Mouse (Mus musculus): ENCODE measurements around the gene Rwdd2b. TPM values are rescaled to one million over a fixed set of nuclear protein-coding genes. Genes with fewer than 3 reads are reported as not detected.

Gene Rwdd2b
- polyA plus RNA-seq, 1 experiment from 2014 or later: 12.2 TPM

DNA sequence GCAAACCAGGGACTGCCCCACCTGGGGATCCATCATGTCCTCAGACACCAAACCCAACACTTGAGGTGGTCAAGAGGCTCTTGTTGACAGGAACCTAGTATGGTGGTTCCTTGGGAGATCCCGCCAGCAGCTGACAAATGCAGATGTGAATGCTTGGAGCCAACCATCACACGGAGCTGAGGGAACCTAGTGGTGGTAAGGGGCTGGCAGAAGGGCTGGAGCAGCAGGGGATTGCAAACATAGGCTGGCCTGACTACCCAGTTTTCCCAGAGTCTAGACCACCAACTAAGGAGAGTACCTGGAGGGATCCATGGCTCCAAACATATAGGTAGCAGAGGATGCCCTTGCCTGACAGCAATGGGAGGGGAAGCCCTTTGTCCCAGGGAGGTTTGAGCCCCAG, 12.9 kb upstream of the Rwdd2b start:
- H3K27me3 ChIP-seq (replicated peaks; ENCODE audit: control insufficient read depth, insufficient read depth, low read length): no peaks in the 10 kb centered on the region
- H3K9me3 ChIP-seq (ENCODE audit: control insufficient read depth, low read length): no peaks in the 10 kb centered on the region
- DNase-seq (ENCODE audit: low spot score): no peak
- no peaks in the 10 kb centered on the region for H3K36me3 ChIP-seq (ENCODE audit: control insufficient read depth, insufficient read depth, low read length)
- WGBS: 88% methylated on average over 2 of the region's 2 CpGs
- H3K9ac ChIP-seq (ENCODE audit: low read depth, low read length): no peak overlapping the region
- no peak for ATAC-seq (replicated peaks; ENCODE audit: low FRiP score)
- H3K4me1 ChIP-seq (replicated peaks; ENCODE audit: control insufficient read depth, insufficient read depth, low read length): peaks cover 9% of the 10 kb centered on the region; the same call in 1 of the 2 replicates
- H3K27ac ChIP-seq (ENCODE audit: low read depth, low read length): no peak overlapping the region
- H3K4me3 ChIP-seq (ENCODE audit: low read depth, low read length): no peak overlapping the region
- H3K4me2 ChIP-seq: no peak overlapping the region

DNA sequence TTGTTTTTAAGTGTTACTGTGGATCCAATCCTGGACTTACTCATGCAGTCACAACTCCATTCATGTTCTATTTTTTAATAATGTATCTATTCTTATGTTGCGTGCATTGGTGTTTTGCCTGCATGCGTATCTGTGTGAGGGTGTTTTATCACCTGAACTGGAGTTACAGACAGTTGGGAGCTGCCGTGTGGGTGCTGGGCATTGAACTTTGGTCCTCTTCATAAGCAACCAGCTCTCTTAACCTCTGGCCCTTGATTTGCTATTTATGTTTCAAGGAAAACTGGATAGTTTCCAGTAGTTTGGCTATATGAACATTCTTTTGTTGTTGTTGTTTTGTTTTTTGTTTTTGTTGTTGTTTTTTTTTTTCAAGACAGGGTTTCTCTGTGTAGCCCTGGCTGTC, 5.2 kb upstream of the Rwdd2b start:
- Histone ChIP-seq H3K36me3 (ENCODE audit: control insufficient read depth, insufficient read depth, low read length) (no peaks in the 10 kb centered on the region), H3K4me3 (ENCODE audit: low read depth, low read length) (no peak overlapping the region), H3K4me2 (no peak overlapping the region), H3K27me3 (replicated peaks; ENCODE audit: control insufficient read depth, insufficient read depth, low read length) (no peaks in the 10 kb centered on the region), H3K9me3 (ENCODE audit: control insufficient read depth, low read length) (no peaks in the 10 kb centered on the region), H3K9ac (ENCODE audit: low read depth, low read length) (no peak overlapping the region), H3K27ac (ENCODE audit: low read depth, low read length) (no peak overlapping the region), H3K4me1 (replicated peaks; ENCODE audit: control insufficient read depth, insufficient read depth, low read length) (0 out of 2 replicates have a peak, but pooled peaks cover 6% of the 10 kb centered on the region)
- DNase-seq (ENCODE audit: low spot score) (no peak), ATAC-seq (replicated peaks; ENCODE audit: low FRiP score) (no peak)
- WGBS: 85% methylated on average over 3 of the region's 3 CpGs

DNA sequence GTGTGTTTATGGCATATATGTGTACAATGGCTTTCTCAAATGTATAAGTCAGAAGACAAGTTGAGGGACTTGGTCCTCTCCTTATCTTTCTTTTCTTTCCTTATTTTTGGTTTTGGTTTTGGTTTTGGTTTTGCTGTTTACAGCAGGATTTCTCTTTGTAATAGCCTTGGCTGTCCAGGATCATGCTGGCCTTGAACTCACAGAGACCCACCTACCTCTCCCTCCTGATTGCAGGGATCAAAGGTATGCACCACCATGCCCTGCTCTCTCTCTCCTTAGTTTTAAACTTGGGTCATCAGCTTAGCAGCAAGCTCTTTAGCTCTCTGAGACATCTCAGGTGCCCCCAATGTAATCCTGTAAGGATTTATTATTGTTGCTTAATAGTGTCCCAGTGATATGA, 4.7 kb upstream of the Rwdd2b start:
- H3K36me3 ChIP-seq (ENCODE audit: control insufficient read depth, insufficient read depth, low read length): no peaks in the 10 kb centered on the region
- ATAC-seq (replicated peaks; ENCODE audit: low FRiP score): no peak
- no peak for DNase-seq (ENCODE audit: low spot score)

DNA sequence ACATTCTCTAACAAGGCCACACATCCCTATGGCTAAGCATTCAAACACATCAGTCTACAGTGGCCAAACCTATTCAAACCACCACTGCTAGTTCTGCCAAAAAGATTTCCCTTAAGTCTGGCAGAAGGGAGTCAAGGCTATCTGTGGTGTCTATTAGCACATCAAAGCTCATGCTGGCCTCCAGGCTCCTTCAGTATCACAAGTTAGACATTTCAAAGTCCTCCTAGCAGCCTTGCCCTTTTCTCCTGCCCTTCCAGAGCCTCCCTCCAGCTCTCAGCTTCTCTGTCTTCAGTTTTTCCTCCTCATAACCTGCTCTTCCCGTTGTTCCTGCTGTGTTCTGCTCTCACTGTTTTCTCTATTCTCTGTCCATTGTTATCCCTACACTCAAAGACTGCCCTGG, 3.7 kb upstream of the Rwdd2b start:
- no peak overlapping the region for H3K27ac ChIP-seq (ENCODE audit: low read depth, low read length)
- H3K36me3 ChIP-seq (ENCODE audit: control insufficient read depth, insufficient read depth, low read length): no peaks in the 10 kb centered on the region
- H3K4me2 ChIP-seq: no peak overlapping the region
- no peak for DNase-seq (ENCODE audit: low spot score)
- no peaks in the 10 kb centered on the region for H3K27me3 ChIP-seq (replicated peaks; ENCODE audit: control insufficient read depth, insufficient read depth, low read length)
- no peaks in the 10 kb centered on the region for H3K9me3 ChIP-seq (ENCODE audit: control insufficient read depth, low read length)
- 45% methylated on average over 1 of the region's 1 CpGs for WGBS
- no peak for ATAC-seq (replicated peaks; ENCODE audit: low FRiP score)
- H3K9ac ChIP-seq (ENCODE audit: low read depth, low read length): no peak overlapping the region
- 0 out of 2 replicates have a peak, but pooled peaks cover 6% of the 10 kb centered on the region for H3K4me1 ChIP-seq (replicated peaks; ENCODE audit: control insufficient read depth, insufficient read depth, low read length)
- H3K4me3 ChIP-seq (ENCODE audit: low read depth, low read length): no peak overlapping the region

More for the DNA sequence above, 4.7 kb upstream of the Rwdd2b start:
- no peak overlapping the region for H3K9ac ChIP-seq (ENCODE audit: low read depth, low read length)
- no peaks in the 10 kb centered on the region for H3K27me3 ChIP-seq (replicated peaks; ENCODE audit: control insufficient read depth, insufficient read depth, low read length)
- 0 out of 2 replicates have a peak, but pooled peaks cover 6% of the 10 kb centered on the region for H3K4me1 ChIP-seq (replicated peaks; ENCODE audit: control insufficient read depth, insufficient read depth, low read length)
- H3K4me2 ChIP-seq: no peak overlapping the region
- H3K9me3 ChIP-seq (ENCODE audit: control insufficient read depth, low read length): no peaks in the 10 kb centered on the region
- H3K27ac ChIP-seq (ENCODE audit: low read depth, low read length): no peak overlapping the region
- H3K4me3 ChIP-seq (ENCODE audit: low read depth, low read length): no peak overlapping the region

DNA sequence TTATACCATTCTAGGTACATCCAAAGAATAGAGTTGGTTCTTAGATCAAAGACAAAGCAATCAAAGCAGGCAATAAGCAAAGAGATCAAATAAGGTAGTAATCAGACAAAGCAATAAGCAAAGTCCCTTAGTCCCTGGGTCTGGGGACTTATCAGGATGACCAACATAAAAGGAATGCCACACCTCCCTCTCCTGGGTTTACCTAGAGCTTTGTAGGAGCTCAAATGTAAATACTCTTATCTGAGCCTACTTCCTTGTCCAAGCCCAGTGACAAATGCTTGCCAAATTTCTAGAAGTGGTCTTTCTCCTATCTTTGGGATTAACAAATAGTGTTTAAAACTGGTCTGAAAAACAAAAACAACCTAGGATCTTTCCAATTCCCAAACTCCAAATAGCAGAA, 2.9 kb upstream of the Rwdd2b start:
- no peak overlapping the region for H3K4me2 ChIP-seq
- no peak for ATAC-seq (replicated peaks; ENCODE audit: low FRiP score)

DNA sequence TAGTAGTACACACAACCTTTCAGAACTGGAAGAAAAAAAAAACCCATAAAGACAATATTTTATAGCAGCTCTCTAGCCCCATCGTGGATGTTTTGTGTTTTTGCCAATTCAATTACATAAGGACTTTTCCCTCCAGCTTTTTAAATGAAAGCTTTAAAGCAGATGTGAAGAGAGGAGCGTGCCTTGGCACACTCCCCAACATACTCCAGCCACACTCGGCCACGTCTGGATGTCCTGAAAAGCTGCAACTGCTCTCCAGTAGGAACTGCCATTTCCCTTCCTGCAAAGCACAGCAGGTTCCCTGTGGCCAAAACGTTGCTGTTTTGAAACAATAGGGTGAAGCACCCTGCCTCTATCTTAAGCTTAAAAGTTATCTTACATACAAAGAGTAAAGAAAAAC, 1.9 kb upstream of the Rwdd2b start:
- no peaks in the 10 kb centered on the region for H3K36me3 ChIP-seq (ENCODE audit: control insufficient read depth, insufficient read depth, low read length)
- H3K27me3 ChIP-seq (replicated peaks; ENCODE audit: control insufficient read depth, insufficient read depth, low read length): no peaks in the 10 kb centered on the region
- H3K4me3 ChIP-seq (ENCODE audit: low read depth, low read length): no peak overlapping the region
- H3K9ac ChIP-seq (ENCODE audit: low read depth, low read length): no peak overlapping the region
- no peaks in the 10 kb centered on the region for H3K9me3 ChIP-seq (ENCODE audit: control insufficient read depth, low read length)
- WGBS: 60% methylated on average over 5 of the region's 5 CpGs
- 0 out of 2 replicates have a peak, but pooled peaks cover 6% of the 10 kb centered on the region for H3K4me1 ChIP-seq (replicated peaks; ENCODE audit: control insufficient read depth, insufficient read depth, low read length)
- no peak overlapping the region for H3K4me2 ChIP-seq
- no peak for DNase-seq (ENCODE audit: low spot score)
- H3K27ac ChIP-seq (ENCODE audit: low read depth, low read length): no peak overlapping the region
- ATAC-seq (replicated peaks; ENCODE audit: low FRiP score): no peak

More for the DNA sequence above, 2.9 kb upstream of the Rwdd2b start:
- H3K9ac ChIP-seq (ENCODE audit: low read depth, low read length): no peak overlapping the region
- H3K27ac ChIP-seq (ENCODE audit: low read depth, low read length): no peak overlapping the region
- H3K9me3 ChIP-seq (ENCODE audit: control insufficient read depth, low read length): no peaks in the 10 kb centered on the region
- H3K4me3 ChIP-seq (ENCODE audit: low read depth, low read length): no peak overlapping the region
- DNase-seq (ENCODE audit: low spot score): no peak
- 0 out of 2 replicates have a peak, but pooled peaks cover 6% of the 10 kb centered on the region for H3K4me1 ChIP-seq (replicated peaks; ENCODE audit: control insufficient read depth, insufficient read depth, low read length)
- H3K27me3 ChIP-seq (replicated peaks; ENCODE audit: control insufficient read depth, insufficient read depth, low read length): no peaks in the 10 kb centered on the region
- H3K36me3 ChIP-seq (ENCODE audit: control insufficient read depth, insufficient read depth, low read length): no peaks in the 10 kb centered on the region

DNA sequence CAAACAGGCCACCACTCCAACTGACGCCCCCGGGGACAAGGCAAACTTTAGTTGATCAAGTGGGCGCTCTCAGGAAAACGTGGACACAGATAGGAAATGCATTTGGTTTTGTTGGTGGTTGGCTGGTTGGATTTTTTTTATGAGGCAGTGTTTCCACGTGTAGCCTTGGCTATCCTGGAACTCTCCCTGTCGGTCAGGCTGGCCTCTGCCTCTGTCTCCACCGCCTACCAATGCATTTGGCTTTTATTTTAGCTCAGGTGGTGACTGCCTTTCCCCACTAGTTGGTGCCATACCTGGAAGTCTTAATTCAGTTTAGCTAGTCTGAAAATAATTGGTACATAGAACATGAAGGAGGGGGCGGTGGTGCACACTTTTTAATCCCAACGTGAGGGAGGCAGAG, 716 bp upstream of the Rwdd2b start:
- Histone ChIP-seq H3K4me3 (ENCODE audit: low read depth, low read length) (peak overlapping the region; percentile 77), H3K4me2 (peak overlapping the region; percentile 89), H3K27ac (ENCODE audit: low read depth, low read length) (no peak overlapping the region), H3K9ac (ENCODE audit: low read depth, low read length) (peak overlapping the region; percentile 87), H3K4me1 (replicated peaks; ENCODE audit: control insufficient read depth, insufficient read depth, low read length) (0 out of 2 replicates have a peak, but pooled peaks cover 6% of the 10 kb centered on the region), H3K36me3 (ENCODE audit: control insufficient read depth, insufficient read depth, low read length) (no peaks in the 10 kb centered on the region), H3K9me3 (ENCODE audit: control insufficient read depth, low read length) (no peaks in the 10 kb centered on the region), H3K27me3 (replicated peaks; ENCODE audit: control insufficient read depth, insufficient read depth, low read length) (no peaks in the 10 kb centered on the region)
- WGBS: 13% methylated on average over 9 of the region's 9 CpGs
- ATAC-seq (replicated peaks; ENCODE audit: low FRiP score) (peak; percentile 24; the same call in 1 of the 2 replicates), DNase-seq (ENCODE audit: low spot score) (peak; percentile 38)

DNA sequence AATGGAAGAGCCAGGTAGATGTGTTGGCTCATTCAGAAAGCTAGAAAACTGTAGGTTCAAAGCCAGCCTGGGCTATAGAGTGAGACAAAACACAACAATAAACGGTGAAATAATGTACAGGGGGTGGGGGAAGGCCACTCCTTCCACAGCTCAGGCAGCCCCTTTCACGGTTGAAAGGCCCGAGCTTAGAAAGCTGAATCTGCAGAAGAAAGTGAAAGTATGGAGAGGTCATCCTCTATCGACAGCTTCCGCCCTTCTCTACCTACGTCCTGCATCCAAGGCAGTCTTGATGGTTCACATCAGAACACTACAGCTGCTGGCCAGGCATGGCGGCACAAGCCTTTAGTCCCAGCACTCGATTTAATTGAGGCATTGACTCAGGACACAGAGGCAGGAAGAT, 1.7 kb downstream of the Rwdd2b start:
- Histone ChIP-seq H3K36me3 (ENCODE audit: control insufficient read depth, insufficient read depth, low read length) (no peaks in the 10 kb centered on the region), H3K4me1 (replicated peaks; ENCODE audit: control insufficient read depth, insufficient read depth, low read length) (0 out of 2 replicates have a peak, but pooled peaks cover 6% of the 10 kb centered on the region), H3K4me3 (ENCODE audit: low read depth, low read length) (no peak overlapping the region), H3K4me2 (no peak overlapping the region), H3K9ac (ENCODE audit: low read depth, low read length) (no peak overlapping the region), H3K27ac (ENCODE audit: low read depth, low read length) (no peak overlapping the region), H3K9me3 (ENCODE audit: control insufficient read depth, low read length) (no peaks in the 10 kb centered on the region), H3K27me3 (replicated peaks; ENCODE audit: control insufficient read depth, insufficient read depth, low read length) (no peaks in the 10 kb centered on the region)
- WGBS: 89% methylated on average over 8 of the region's 8 CpGs
- ATAC-seq (replicated peaks; ENCODE audit: low FRiP score) (no peak), DNase-seq (ENCODE audit: low spot score) (no peak)

DNA sequence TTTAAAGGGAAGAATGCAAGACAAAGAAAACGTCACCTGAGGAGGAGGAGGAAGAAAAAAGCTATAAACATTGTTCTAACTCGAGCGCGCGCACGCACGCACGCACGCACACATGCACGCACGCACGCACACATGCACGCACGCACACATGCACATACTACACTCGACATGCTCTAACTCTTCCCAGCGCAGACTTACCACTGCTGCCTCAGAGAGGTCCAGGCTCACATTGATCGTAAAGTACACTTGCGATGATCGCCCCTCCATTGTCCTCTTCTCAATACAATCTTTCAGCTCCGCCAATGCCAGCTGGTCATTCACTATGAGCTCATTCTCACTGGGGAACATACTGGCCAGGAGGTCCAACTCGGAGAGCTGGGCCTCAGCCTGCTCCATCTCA, 3.3 kb downstream of the Rwdd2b start:
- H3K36me3 ChIP-seq (ENCODE audit: control insufficient read depth, insufficient read depth, low read length): no peaks in the 10 kb centered on the region
- H3K4me2 ChIP-seq: no peak overlapping the region
- whole genome bisulfite sequencing: 91% methylated on average over 21 of the region's 21 CpGs
- no peak for ATAC-seq (replicated peaks; ENCODE audit: low FRiP score)
- no peaks in the 10 kb centered on the region for H3K27me3 ChIP-seq (replicated peaks; ENCODE audit: control insufficient read depth, insufficient read depth, low read length)
- no peak overlapping the region for H3K27ac ChIP-seq (ENCODE audit: low read depth, low read length)
- no peak for DNase-seq (ENCODE audit: low spot score)
- H3K4me3 ChIP-seq (ENCODE audit: low read depth, low read length): no peak overlapping the region
- no peak overlapping the region for H3K9ac ChIP-seq (ENCODE audit: low read depth, low read length)
- no peaks in the 10 kb centered on the region for H3K9me3 ChIP-seq (ENCODE audit: control insufficient read depth, low read length)
- 0 out of 2 replicates have a peak, but pooled peaks cover 6% of the 10 kb centered on the region for H3K4me1 ChIP-seq (replicated peaks; ENCODE audit: control insufficient read depth, insufficient read depth, low read length)

Measured in liver, embryonic 11.5 days (tissue).